Mouse (Mus musculus) liver, embryonic 14.5 days (tissue): Measurements from ENCODE around the gene H2-DMa. TPM values are rescaled to one million over a fixed set of nuclear protein-coding genes. Genes with fewer than 3 reads are reported as not detected.

Experiments used
- ATAC-seq: fragments of 200-750 bp; cut with Nextera tagmentation; 2 replicates; pipeline ENCODE4 v1.8.0; 2017; ENCODE audit warnings: moderate number of reproducible peaks, mild to moderate bottlenecking, moderate library complexity; ENCODE audit not compliant: insufficient read depth
- DNase-seq, 3 experiments: peaks; one replicate each; pipeline ENCODE4 v3.0.0-alpha.2; 2012 to 2013; ENCODE audit warnings: low read depth in 3 of 3, low spot score in 3 of 3
- H3K27ac ChIP-seq: fragments of 300-500 bp; sonication (generic); 2 replicates; pipeline ENCODE4 v1.5.1; 2014; ENCODE audit warnings: moderate library complexity, mild to moderate bottlenecking, control low read depth, inconsistent platforms
- H3K27me3 ChIP-seq: fragments of 300-500 bp; sonication (generic); 2 replicates; pipeline ENCODE4 v1.6.1; 2014; ENCODE audit warnings: mild to moderate bottlenecking, low read length, moderate library complexity; ENCODE audit not compliant: control insufficient read depth, insufficient read depth
- H3K36me3 ChIP-seq: fragments of 300-500 bp; sonication (generic); replicated peaks from 2 replicates; pipeline ENCODE4 v1.6.1; 2014; ENCODE audit warnings: low read depth; ENCODE audit not compliant: control insufficient read depth, insufficient read depth
- H3K4me1 ChIP-seq, 2 experiments: fragments of 200-500 bp in 1 of 2; fragments of 300-500 bp in 1 of 2; sonication (generic) in 1 of 2; replicated peaks; 2 replicates each; pipeline ENCODE4 v1.6.1; 2012 to 2014; ENCODE audit warnings: antibody characterized with exemption in 1 of 2, inconsistent platforms in 1 of 2, low read length in 1 of 2; ENCODE audit not compliant: control insufficient read depth in 2 of 2, insufficient read depth in 2 of 2
- H3K4me2 ChIP-seq: fragments of 300-500 bp; sonication (generic); 2 replicates; pipeline ENCODE4 v1.6.1; 2014; ENCODE audit warnings: low read depth, mild to moderate bottlenecking, control low read depth, moderate library complexity
- H3K4me3 ChIP-seq, 2 experiments: fragments of 200-500 bp in 1 of 2; fragments of 300-500 bp in 1 of 2; sonication (generic) in 1 of 2; 2 replicates each; pipeline ENCODE4 v1.5.1; 2012 to 2014; ENCODE audit warnings: low read depth in 2 of 2, low read length in 2 of 2, mild to moderate bottlenecking in 2 of 2, control low read depth in 1 of 2, inconsistent platforms in 1 of 2, moderate library complexity in 1 of 2; ENCODE audit not compliant: insufficient read depth in 1 of 2
- H3K9ac ChIP-seq: fragments of 300-500 bp; sonication (generic); replicated peaks from 2 replicates; pipeline ENCODE4 v1.6.1; 2014; ENCODE audit warnings: mild to moderate bottlenecking, control low read depth, moderate library complexity
- H3K9me3 ChIP-seq: fragments of 300-500 bp; sonication (generic); 2 replicates; pipeline ENCODE4 v1.6.1; 2016; ENCODE audit warnings: low read length, mixed read lengths; ENCODE audit not compliant: control insufficient read depth
- CTCF ChIP-seq: IDR thresholded peaks from 2 replicates; pipeline ENCODE4 v1.5.1; 2016; ENCODE audit warnings: antibody characterized with exemption, low read depth, control low read depth
- EP300 ChIP-seq: IDR thresholded peaks from 2 replicates; pipeline ENCODE4 v1.6.1; 2016; ENCODE audit warnings: antibody characterized with exemption, low read depth
- WGBS: fragments of 180-500 bp; shearing (Covaris S2); extraction: QIAGEN DNeasy Blood & Tissue Kit; methylation state at CpG from one replicate; pipeline ENCODE4 v1.1.7; 2014; ENCODE audit not compliant: insufficient replicate concordance; 5-methylcytosine and 5-hydroxymethylcytosine counted together
- polyA plus RNA-seq, 2 experiments: library from polyadenylated mRNA; depleted of rRNA in 1 of 2; stranded (reverse) in 1 of 2; unstranded in 1 of 2; fragments of >200 nt; fragmentation: Nextera tagmentation in 1 of 2; extraction: Ambion mirVana in 1 of 2; gene quantifications; 2 replicates each; pipeline versions ENCODE4 v1.2.1 to v1.2.3; 2012 to 2014

Gene H2-DMa
- polyA plus RNA-seq, 2 experiments, result 3.1 to 4.4 TPM

GRCm38 (mm10) chr17:34124649-34125048 lies 5.3 kb downstream of the H2-DMa start:
- Histone ChIP-seq H3K9ac (no peak overlapping the region), H3K36me3 (no peaks in the 10 kb centered on the region; the same call in 1 of the 2 replicates), H3K4me1 (peaks cover 20 to 22% of the 10 kb centered on the region in 2 experiments), H3K27me3 (peaks cover 7% of the 10 kb centered on the region), H3K27ac (no peak overlapping the region), H3K9me3 (no peaks in the 10 kb centered on the region), H3K4me2 (peak overlapping the region; percentile 13; the same call in 1 of the 2 replicates), H3K4me3 (no peak overlapping the region)
- ATAC-seq, result no peak
- TF ChIP-seq CTCF, result no peak
- TF ChIP-seq EP300, result 0 out of 2 replicates have a peak, but pooled peaks have one; percentile 17
- DNase-seq, result no peak
- 25% methylated on average over 6 of the region's 6 CpGs for WGBS

GRCm38 (mm10) chr17:34126826-34127420 lies 7.6 kb downstream of the H2-DMa start:
- TF ChIP-seq CTCF, result no peak
- TF ChIP-seq EP300, result no peak
- peaks cover 7% of the 10 kb centered on the region for H3K27me3 ChIP-seq
- ATAC-seq (no peak), DNase-seq (no peak)
- H3K27ac ChIP-seq, result no peak overlapping the region
- H3K9ac ChIP-seq, result no peak overlapping the region
- H3K9me3 ChIP-seq, result no peaks in the 10 kb centered on the region
- H3K4me3 ChIP-seq, result no peak overlapping the region
- H3K4me2 ChIP-seq, result no peak overlapping the region
- H3K36me3 ChIP-seq, result no peaks in the 10 kb centered on the region
- peaks cover 18 to 22% of the 10 kb centered on the region in 2 experiments for H3K4me1 ChIP-seq
- WGBS, result 68% methylated on average over 9 of the region's 9 CpGs

GRCm38 (mm10) chr17:34127475-34127874 lies 8.1 kb downstream of the H2-DMa start:
- H3K4me2 ChIP-seq, result peak overlapping the region; percentile 20; the same call in 1 of the 2 replicates
- no peak for ATAC-seq
- 5% methylated on average over 6 of the region's 6 CpGs for WGBS
- no peak overlapping the region for H3K4me3 ChIP-seq
- H3K9ac ChIP-seq, result no peak overlapping the region
- H3K9me3 ChIP-seq, result no peaks in the 10 kb centered on the region
- no peak overlapping the region for H3K27ac ChIP-seq
- no peaks in the 10 kb centered on the region for H3K36me3 ChIP-seq
- no peak for DNase-seq
- H3K4me1 ChIP-seq, result peaks cover 18 to 22% of the 10 kb centered on the region in 2 experiments
- H3K27me3 ChIP-seq, result peaks cover 7% of the 10 kb centered on the region
- TF ChIP-seq CTCF (no peak), EP300 (no peak)

- H3K4me2 ChIP-seq, result no peak overlapping the region; the same call in 1 of the 2 replicates
- no peak overlapping the region for H3K9ac ChIP-seq
- TF ChIP-seq CTCF, result no peak
- no peak for TF ChIP-seq EP300
- H3K9me3 ChIP-seq, result no peaks in the 10 kb centered on the region
- H3K27ac ChIP-seq, result no peak overlapping the region
- no peaks in the 10 kb centered on the region for H3K36me3 ChIP-seq
- H3K4me1 ChIP-seq, result peaks cover 14 to 22% of the 10 kb centered on the region in 2 experiments
- WGBS, result 21% methylated on average over 13 of the region's 13 CpGs
- DNase-seq, result no peak
- no peak for ATAC-seq
- H3K27me3 ChIP-seq, result peaks cover 7% of the 10 kb centered on the region
- H3K4me3 ChIP-seq, result no peak overlapping the region
These were observed 9.1 kb downstream of the H2-DMa start for GRCm38 (mm10) chr17:34128264-34128937.
